Mouse (Mus musculus) layer of hippocampus, adult 9-11 months (tissue): Measurements from ENCODE around the gene Cfap65.

Source experiments
- DNase-seq: peaks from one replicate; pipeline ENCODE4 v3.0.0; 2022

Cfap65 gene

GRCm38 (mm10) chr1:74936221-74936830 is 927 bp upstream of the Cfap65 start:
- DNase-seq: no peak

GRCm38 (mm10) chr1:74927621-74928296 is 7.6 kb downstream of the Cfap65 start:
- no peak for DNase-seq

GRCm38 (mm10) chr1:74926721-74927120 is 8.7 kb downstream of the Cfap65 start:
- DNase-seq: no peak

DNA sequence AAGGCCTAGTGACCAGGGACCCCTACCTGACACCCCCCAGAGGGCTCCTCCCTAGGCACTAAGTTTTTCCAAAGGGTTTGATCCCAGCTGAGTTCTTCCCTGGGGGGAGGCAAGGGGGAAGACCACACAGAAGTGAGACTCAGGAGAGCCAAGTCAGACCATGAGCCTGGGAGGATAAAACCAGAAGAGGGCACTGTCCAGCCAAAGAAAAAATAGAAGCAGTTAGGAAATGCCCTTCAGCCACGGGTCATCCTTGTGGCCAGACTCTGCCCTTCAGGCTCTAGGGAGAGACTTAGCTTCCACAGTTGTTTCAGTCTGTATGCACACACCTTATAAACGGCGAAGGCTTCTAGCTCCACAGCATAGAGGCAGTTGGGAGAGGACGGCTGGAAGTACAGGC is 10.9 kb downstream of the Cfap65 start:
- no peak for DNase-seq

GRCm38 (mm10) chr1:74915706-74916105 is 19.7 kb downstream of the Cfap65 start:
- DNase-seq: no peak

GRCm38 (mm10) chr1:74902191-74902590 is 33.2 kb downstream of the Cfap65 start:
- DNase-seq: no peak

GRCm38 (mm10) chr1:74901686-74902085 is 33.7 kb downstream of the Cfap65 start:
- DNase-seq: no peak

GRCm38 (mm10) chr1:74900341-74901285 is 34.8 kb downstream of the Cfap65 start:
- DNase-seq: no peak

GRCm38 (mm10) chr1:74898656-74899431 is 36.6 kb downstream of the Cfap65 start:
- DNase-seq: no peak

- no peak for DNase-seq
These were observed 37.4 kb downstream of the Cfap65 start for GRCm38 (mm10) chr1:74897976-74898375.

DNA sequence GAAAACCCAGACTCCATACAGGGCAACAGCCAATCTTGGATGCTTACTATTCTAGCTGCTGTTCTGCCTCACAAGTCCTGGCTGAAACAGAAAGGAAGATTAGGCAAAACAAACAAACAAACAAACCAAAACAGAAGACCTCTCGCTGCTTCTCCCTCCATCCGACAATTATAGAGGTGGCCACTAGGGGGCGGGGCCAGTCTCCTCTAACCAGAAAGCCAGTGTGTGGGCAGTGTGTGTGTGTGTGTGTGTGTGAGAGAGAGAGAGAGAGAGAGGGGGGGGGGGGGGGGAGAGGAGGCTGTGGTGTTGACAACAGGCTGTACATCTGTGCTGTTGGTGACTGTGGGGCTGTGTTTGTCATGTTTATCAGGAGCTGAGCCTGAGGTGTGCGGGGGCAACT is 40.4 kb downstream of the Cfap65 start:
- DNase-seq: peak; percentile 57

- DNase-seq: no peak
These were observed 42.1 kb downstream of the Cfap65 start, which contains the start of gene Cryba2 for GRCm38 (mm10) chr1:74893134-74893855. Gene Cryba2 (minus strand): TSS chr1:74893143.

GRCm38 (mm10) chr1:74892351-74893133 is 42.9 kb downstream of the Cfap65 start:
- no peak for DNase-seq

DNA sequence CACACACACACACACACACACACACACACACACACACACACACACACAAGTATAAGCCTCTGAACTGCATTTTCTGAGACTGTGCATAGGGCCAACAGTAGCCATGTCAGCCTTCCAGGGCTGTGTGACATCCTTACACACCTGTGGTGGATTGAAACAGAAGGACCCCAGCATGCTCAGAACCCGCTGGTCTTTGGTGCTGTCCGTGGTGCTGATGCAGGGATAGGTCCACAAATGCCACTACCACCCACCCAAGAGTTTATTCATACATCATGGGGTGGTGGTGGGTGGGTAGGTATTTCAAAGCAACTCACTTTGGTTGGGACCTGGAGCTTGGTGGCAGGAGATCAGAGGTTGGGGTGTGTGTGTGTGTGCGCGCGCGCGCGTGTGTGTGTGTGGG is 43.9 kb downstream of the Cfap65 start:
- DNase-seq: no peak

GRCm38 (mm10) chr1:74885369-74886042 is 49.9 kb downstream of the Cfap65 start, which contains the start of gene Fev:
Gene Fev (minus strand): TSS chr1:74885419.
- DNase-seq: no peak

GRCm38 (mm10) chr1:74884196-74885141 is 50.9 kb downstream of the Cfap65 start:
- no peak for DNase-seq

- no peak for DNase-seq
These were observed 52.0 kb downstream of the Cfap65 start for GRCm38 (mm10) chr1:74883441-74883840.

GRCm38 (mm10) chr1:74882828-74883227 is 52.6 kb downstream of the Cfap65 start:
- no peak for DNase-seq

GRCm38 (mm10) chr1:74882055-74882734 is 53.2 kb downstream of the Cfap65 start:
- DNase-seq: no peak
